Mouse (Mus musculus) hindbrain, embryonic 16.5 days (tissue): Measurements from ENCODE around the gene Smo. TPM values are rescaled to one million over a fixed set of nuclear protein-coding genes. Genes with fewer than 3 reads are reported as not detected.
A peak's percentile ranks its signal among the peaks of the same experiment; 100 is the strongest.

Source experiments
- ATAC-seq: fragments of 200-750 bp; cut with Nextera tagmentation; 2 replicates; pipeline ENCODE4 v1.8.0; 2017; ENCODE audit warnings: moderate TSS enrichment, moderate library complexity
- H3K27ac ChIP-seq: fragments of 300-500 bp; sonication (generic); 2 replicates; pipeline ENCODE4 v1.5.1; 2014; ENCODE audit warnings: low read depth, mild to moderate bottlenecking, control low read depth, low read length, moderate library complexity
- H3K27me3 ChIP-seq: fragments of 300-500 bp; sonication (generic); replicated peaks from 2 replicates; pipeline ENCODE4 v1.6.1; 2014; ENCODE audit warnings: low read length; ENCODE audit not compliant: control insufficient read depth, insufficient read depth
- H3K36me3 ChIP-seq: fragments of 300-500 bp; sonication (generic); 2 replicates; pipeline ENCODE4 v1.6.1; 2014; ENCODE audit warnings: mild to moderate bottlenecking, low read length, moderate library complexity, mixed read lengths; ENCODE audit not compliant: control insufficient read depth, insufficient read depth
- H3K4me1 ChIP-seq: fragments of 300-500 bp; sonication (generic); 2 replicates; pipeline ENCODE4 v1.6.1; 2014; ENCODE audit warnings: low read depth, low read length; ENCODE audit not compliant: control insufficient read depth, insufficient read depth
- H3K4me2 ChIP-seq: fragments of 300-500 bp; sonication (generic); 2 replicates; pipeline ENCODE4 v1.6.1; 2014; ENCODE audit warnings: mild to moderate bottlenecking, low read length, control low read depth, moderate library complexity
- H3K4me3 ChIP-seq: fragments of 300-500 bp; sonication (generic); 2 replicates; pipeline ENCODE4 v1.5.1; 2014; ENCODE audit warnings: mild to moderate bottlenecking, low read length, control low read depth, moderate library complexity
- H3K9ac ChIP-seq: fragments of 300-500 bp; sonication (generic); 2 replicates; pipeline ENCODE4 v1.6.1; 2014; ENCODE audit warnings: low read depth, mild to moderate bottlenecking, control low read depth, low read length, moderate library complexity
- H3K9me3 ChIP-seq: fragments of 300-500 bp; sonication (generic); 2 replicates; pipeline ENCODE4 v1.6.1; 2014; ENCODE audit warnings: mild to moderate bottlenecking, low read length, moderate library complexity; ENCODE audit not compliant: control insufficient read depth
- WGBS: fragments of 180-500 bp; shearing (Covaris S2); extraction: QIAGEN DNeasy Blood & Tissue Kit; methylation state at CpG from one replicate; pipeline ENCODE4 v1.1.7; 2014; 5-methylcytosine and 5-hydroxymethylcytosine counted together
- polyA plus RNA-seq: library from polyadenylated mRNA; unstranded; fragments of >200 nt; fragmentation: Nextera tagmentation; extraction: Ambion mirVana; gene quantifications from 2 replicates; pipeline ENCODE4 v1.2.1, GENCODE M21; 2015

The Smo gene
- polyA plus RNA-seq, 1 experiment from 2014 or later = 10.4 TPM

GRCm38 (mm10) chr6:29699085-29699745 is 36.1 kb upstream of the Smo start:
- H3K4me3 ChIP-seq = no peak overlapping the region
- peaks cover 4% of the 10 kb centered on the region; the same call in 1 of the 2 replicates for H3K4me1 ChIP-seq
- no peaks in the 10 kb centered on the region for H3K9me3 ChIP-seq
- H3K27ac ChIP-seq = no peak overlapping the region
- WGBS = 91% methylated on average over 7 of the region's 7 CpGs
- H3K9ac ChIP-seq = no peak overlapping the region
- no peaks in the 10 kb centered on the region for H3K36me3 ChIP-seq
- no peaks in the 10 kb centered on the region for H3K27me3 ChIP-seq
- ATAC-seq = no peak
- no peak overlapping the region for H3K4me2 ChIP-seq

GRCm38 (mm10) chr6:29701051-29701450 is 34.3 kb upstream of the Smo start:
- H3K27ac ChIP-seq = no peak overlapping the region
- H3K4me3 ChIP-seq = no peak overlapping the region
- H3K27me3 ChIP-seq = no peaks in the 10 kb centered on the region
- no peaks in the 10 kb centered on the region for H3K4me1 ChIP-seq
- no peak overlapping the region for H3K4me2 ChIP-seq
- no peak for ATAC-seq
- 85% methylated on average over 6 of the region's 6 CpGs for WGBS
- H3K9me3 ChIP-seq = no peaks in the 10 kb centered on the region
- no peaks in the 10 kb centered on the region for H3K36me3 ChIP-seq
- no peak overlapping the region for H3K9ac ChIP-seq

GRCm38 (mm10) chr6:29702126-29702525 is 33.2 kb upstream of the Smo start:
- Histone ChIP-seq H3K4me3 (no peak overlapping the region), H3K27ac (no peak overlapping the region), H3K36me3 (no peaks in the 10 kb centered on the region), H3K9me3 (no peaks in the 10 kb centered on the region), H3K9ac (no peak overlapping the region), H3K27me3 (no peaks in the 10 kb centered on the region), H3K4me1 (no peaks in the 10 kb centered on the region), H3K4me2 (no peak overlapping the region)
- WGBS = 79% methylated on average over 3 of the region's 3 CpGs
- no peak for ATAC-seq

- WGBS = 89% methylated on average over 5 of the region's 5 CpGs
These were observed 31.2 kb upstream of the Smo start for GRCm38 (mm10) chr6:29704143-29704542.

GRCm38 (mm10) chr6:29707902-29708301 is 27.4 kb upstream of the Smo start:
- ATAC-seq = peak; percentile 92
- peak overlapping the region; percentile 32; the same call in 1 of the 2 replicates for H3K27ac ChIP-seq
- WGBS = 9% methylated on average over 2 of the region's 2 CpGs
- no peak overlapping the region for H3K4me2 ChIP-seq
- H3K4me3 ChIP-seq = no peak overlapping the region
- no peaks in the 10 kb centered on the region for H3K36me3 ChIP-seq
- no peaks in the 10 kb centered on the region for H3K9me3 ChIP-seq
- H3K9ac ChIP-seq = no peak overlapping the region
- no peaks in the 10 kb centered on the region for H3K27me3 ChIP-seq
- H3K4me1 ChIP-seq = peaks cover 10% of the 10 kb centered on the region; the same call in 1 of the 2 replicates

More at GRCm38 (mm10) chr6:29704143-29704542, 31.2 kb upstream of the Smo start:
- Histone ChIP-seq H3K4me3 (no peak overlapping the region), H3K4me2 (no peak overlapping the region), H3K4me1 (peaks cover 10% of the 10 kb centered on the region; the same call in 1 of the 2 replicates), H3K9me3 (no peaks in the 10 kb centered on the region), H3K27me3 (no peaks in the 10 kb centered on the region), H3K9ac (no peak overlapping the region), H3K36me3 (no peaks in the 10 kb centered on the region), H3K27ac (no peak overlapping the region)
- ATAC-seq = no peak

- H3K27me3 ChIP-seq = no peaks in the 10 kb centered on the region
- no peak overlapping the region for H3K27ac ChIP-seq
- H3K36me3 ChIP-seq = no peaks in the 10 kb centered on the region
- peaks cover 10% of the 10 kb centered on the region; the same call in 1 of the 2 replicates for H3K4me1 ChIP-seq
- ATAC-seq = no peak
- no peak overlapping the region for H3K4me2 ChIP-seq
- no peaks in the 10 kb centered on the region for H3K9me3 ChIP-seq
- no peak overlapping the region for H3K9ac ChIP-seq
- WGBS = 45% methylated on average over 3 of the region's 3 CpGs
- H3K4me3 ChIP-seq = no peak overlapping the region
These were observed 24.0 kb upstream of the Smo start for GRCm38 (mm10) chr6:29711318-29711717.

GRCm38 (mm10) chr6:29712011-29712584 is 23.2 kb upstream of the Smo start:
- peaks cover 10% of the 10 kb centered on the region; the same call in 1 of the 2 replicates for H3K4me1 ChIP-seq
- no peak overlapping the region for H3K27ac ChIP-seq
- H3K36me3 ChIP-seq = no peaks in the 10 kb centered on the region
- ATAC-seq = peak; percentile 24; the same call in 1 of the 2 replicates
- H3K9ac ChIP-seq = no peak overlapping the region
- no peaks in the 10 kb centered on the region for H3K27me3 ChIP-seq
- no peaks in the 10 kb centered on the region for H3K9me3 ChIP-seq
- no peak overlapping the region for H3K4me3 ChIP-seq
- H3K4me2 ChIP-seq = no peak overlapping the region
- WGBS = 37% methylated on average over 3 of the region's 3 CpGs

- no peak overlapping the region for H3K4me2 ChIP-seq
These were observed 18.5 kb upstream of the Smo start for GRCm38 (mm10) chr6:29716624-29717365.

GRCm38 (mm10) chr6:29717541-29717940 is 17.8 kb upstream of the Smo start:
- ATAC-seq = no peak
- 54% methylated on average over 10 of the region's 10 CpGs for WGBS
- Histone ChIP-seq H3K4me2 (peak overlapping the region; percentile 62), H3K9me3 (no peaks in the 10 kb centered on the region), H3K4me3 (no peak overlapping the region), H3K36me3 (no peaks in the 10 kb centered on the region), H3K27me3 (no peaks in the 10 kb centered on the region), H3K27ac (peak overlapping the region; percentile 58), H3K4me1 (peaks cover 17% of the 10 kb centered on the region), H3K9ac (0 out of 2 replicates have a peak overlapping the region, but pooled peaks have one; percentile 13)

More at GRCm38 (mm10) chr6:29716624-29717365, 18.5 kb upstream of the Smo start:
- H3K27me3 ChIP-seq = no peaks in the 10 kb centered on the region
- ATAC-seq = no peak
- WGBS = 76% methylated on average over 10 of the region's 10 CpGs
- H3K4me1 ChIP-seq = peaks cover 17% of the 10 kb centered on the region
- H3K36me3 ChIP-seq = no peaks in the 10 kb centered on the region
- H3K4me3 ChIP-seq = no peak overlapping the region
- no peak overlapping the region for H3K9ac ChIP-seq
- no peak overlapping the region for H3K27ac ChIP-seq
- no peaks in the 10 kb centered on the region for H3K9me3 ChIP-seq
